Mouse (Mus musculus): ENCODE data around the gene Tlnrd1.

The Tlnrd1 gene

DNA sequence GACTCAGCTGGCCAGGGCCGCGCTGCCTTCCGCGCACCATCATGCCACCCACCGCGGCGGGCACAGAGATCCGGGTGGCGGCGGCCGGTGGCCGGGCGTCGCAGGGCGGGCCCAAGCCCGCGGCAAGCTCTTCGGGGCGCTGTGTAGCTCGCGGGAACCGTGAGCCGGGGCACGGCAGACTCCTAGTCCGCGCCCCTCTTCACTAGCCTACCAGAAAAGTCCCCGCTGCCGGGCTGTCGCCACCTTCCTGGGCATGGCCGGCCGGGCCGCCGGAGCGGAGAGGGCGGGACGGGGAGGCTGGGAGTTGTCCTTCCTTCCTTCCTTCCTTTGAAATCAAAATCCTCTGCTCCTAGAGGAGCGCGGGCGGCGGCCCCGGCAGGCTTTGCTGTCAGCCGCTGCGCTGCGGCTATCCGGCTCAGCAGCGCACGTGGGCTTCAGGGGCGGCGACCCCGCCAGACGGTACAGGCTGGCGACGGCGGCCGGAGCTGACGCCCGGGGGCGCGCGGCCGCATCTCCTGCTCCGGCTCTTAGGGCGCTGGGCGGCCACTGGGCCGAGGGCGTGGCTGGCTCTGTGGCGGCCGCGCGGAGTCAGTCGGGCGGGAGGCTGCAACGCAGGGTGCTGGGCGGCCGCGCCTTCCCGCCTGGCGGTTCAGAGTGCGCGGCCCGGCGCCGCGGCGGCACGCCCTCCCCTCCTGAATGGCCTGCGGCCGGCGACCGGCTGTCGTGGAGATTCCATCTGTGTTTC is 657 bp downstream of the Tlnrd1 start:
- DNase-seq (ENCODE audit: low read depth): no peak

- DNase-seq (ENCODE audit: low read depth): no peak
Measured at GRCm38 (mm10) chr7:83882633-83883275, 1.4 kb downstream of the Tlnrd1 start.

- no peak for DNase-seq (ENCODE audit: low read depth)
Measured at GRCm38 (mm10) chr7:83882150-83882632, 1.9 kb downstream of the Tlnrd1 start.

DNA sequence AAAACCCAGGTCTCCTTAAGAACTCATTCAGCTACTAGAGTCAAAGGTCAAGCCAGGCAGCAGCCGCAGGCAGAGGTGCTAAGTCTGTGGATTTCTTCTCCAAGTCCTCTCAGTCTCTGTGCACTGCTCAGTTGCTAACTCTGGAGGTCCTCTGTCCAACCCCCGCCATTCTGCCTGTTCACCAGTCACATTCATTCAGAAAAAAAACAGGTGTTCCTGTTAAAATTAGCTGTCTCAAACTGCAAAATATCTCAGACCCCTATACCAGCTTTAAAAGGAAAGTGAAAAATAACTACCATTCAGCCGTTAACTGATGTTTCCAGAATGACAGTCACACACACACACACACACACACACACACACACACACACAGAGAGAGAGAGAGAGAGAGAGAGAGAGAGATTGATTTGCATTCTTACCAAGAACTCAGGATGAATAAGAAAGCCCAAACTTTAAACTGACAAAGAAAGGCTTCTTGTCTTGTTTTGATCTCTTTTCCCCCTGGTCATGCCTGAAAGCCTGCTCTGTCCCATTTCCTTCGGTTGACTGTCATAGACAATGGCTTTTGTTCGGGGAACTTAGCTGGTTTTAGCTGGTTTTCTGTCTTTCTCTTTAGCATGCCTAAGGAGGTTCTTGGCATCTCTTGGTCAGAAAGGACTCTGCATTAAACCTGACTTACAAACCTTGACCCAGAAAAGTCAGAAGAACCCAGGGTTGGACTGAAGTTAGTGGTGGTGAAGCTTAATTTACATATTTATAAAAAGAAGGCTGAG is 5.2 kb downstream of the Tlnrd1 start:
- DNase-seq (ENCODE audit: low read depth): no peak

DNA sequence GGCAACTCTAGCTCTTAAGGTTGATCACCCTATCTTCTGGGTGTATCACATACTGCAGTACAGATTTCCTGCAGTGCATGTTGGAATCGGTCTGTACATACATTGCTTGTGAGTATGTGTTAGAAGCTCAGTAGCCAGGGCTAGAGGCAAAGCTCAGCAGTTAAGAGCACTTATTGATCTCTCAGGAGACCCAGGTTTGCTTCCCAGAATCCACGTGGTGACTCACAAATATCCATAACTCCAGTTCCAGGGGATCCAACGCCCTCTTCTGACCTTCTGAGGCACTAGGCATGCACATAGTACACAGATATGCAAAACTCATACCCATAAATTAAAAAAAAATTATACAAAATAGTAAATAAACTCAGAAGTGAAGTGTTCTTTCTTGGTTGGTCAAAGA is 7.0 kb downstream of the Tlnrd1 start:
- DNase-seq (ENCODE audit: low read depth): no peak

DNA sequence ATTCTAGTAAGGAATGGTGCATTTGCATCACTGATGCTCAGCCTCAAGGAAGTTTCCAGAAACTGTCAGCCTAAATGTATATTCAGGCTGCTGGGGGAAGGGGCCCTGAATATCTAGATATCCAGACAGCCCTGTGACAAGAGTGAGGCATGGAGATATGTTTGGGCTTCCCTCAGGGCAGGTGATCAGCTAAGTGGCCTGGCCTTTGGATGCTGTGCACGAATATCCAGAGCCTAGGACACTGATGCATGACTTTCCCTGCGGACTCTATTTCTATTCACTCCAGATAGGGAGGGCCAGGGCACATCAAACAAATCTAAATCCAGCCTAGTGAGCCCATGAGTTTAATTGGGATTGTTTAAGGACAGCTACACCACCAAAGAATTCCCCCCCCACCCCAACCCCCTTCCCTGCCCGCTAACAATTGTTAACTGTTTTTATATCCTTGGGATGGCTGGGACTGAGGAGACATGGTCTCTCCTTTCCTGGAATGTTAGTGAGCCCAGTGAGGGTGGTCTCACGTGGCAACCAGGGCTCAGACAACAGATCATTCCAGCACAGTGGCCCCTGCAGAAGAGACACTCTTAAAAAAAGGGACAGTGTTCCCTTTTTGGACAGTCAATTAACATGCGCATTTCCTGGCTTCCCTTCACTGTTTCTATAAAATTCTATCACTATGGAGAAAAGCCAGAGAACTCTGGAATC is 14.1 kb downstream of the Tlnrd1 start:
- no peak for DNase-seq (ENCODE audit: low read depth)

DNA sequence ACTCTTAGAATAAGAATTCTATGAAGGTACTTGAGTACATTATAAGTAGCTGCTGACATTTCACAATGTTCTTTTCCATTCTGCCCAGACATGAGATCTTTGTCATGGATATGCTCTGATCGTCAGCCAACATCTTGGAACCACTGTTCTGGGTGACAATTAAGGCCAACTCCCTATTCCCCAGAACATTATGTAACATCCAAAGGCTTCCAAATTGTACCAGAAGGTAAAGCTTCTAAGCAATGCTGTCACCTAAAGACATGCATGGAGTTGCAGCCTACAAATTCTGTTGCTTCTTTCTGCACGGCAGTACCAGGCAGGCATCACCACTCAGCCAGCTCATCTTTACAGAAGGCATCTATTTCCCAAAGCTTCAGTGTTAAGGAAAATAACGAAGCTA is 15.9 kb downstream of the Tlnrd1 start:
- no peak for DNase-seq (ENCODE audit: low read depth)

DNA sequence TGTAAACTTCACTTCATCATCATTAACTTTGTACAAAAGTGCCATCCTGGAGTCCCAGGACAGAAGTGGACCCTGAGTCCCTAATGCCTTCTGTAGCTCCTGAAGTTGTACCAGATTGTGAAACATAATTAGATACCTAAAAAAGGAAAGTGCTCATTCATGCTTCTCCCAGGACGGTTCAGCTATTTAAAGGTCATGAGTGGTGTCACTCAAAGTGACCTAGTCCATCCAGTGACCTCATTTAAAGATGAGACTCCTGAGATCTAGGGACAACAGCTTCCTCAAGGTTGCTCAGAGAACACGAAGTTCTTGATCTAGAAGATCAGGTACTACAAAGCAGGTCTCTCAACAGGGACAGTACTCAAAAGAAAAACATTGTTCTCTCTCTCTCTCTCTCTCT is 20.6 kb downstream of the Tlnrd1 start:
- no peak for DNase-seq (ENCODE audit: low read depth)

GRCm38 (mm10) chr7:83859378-83860083 is 24.6 kb downstream of the Tlnrd1 start:
- no peak for DNase-seq (ENCODE audit: low read depth)

DNA sequence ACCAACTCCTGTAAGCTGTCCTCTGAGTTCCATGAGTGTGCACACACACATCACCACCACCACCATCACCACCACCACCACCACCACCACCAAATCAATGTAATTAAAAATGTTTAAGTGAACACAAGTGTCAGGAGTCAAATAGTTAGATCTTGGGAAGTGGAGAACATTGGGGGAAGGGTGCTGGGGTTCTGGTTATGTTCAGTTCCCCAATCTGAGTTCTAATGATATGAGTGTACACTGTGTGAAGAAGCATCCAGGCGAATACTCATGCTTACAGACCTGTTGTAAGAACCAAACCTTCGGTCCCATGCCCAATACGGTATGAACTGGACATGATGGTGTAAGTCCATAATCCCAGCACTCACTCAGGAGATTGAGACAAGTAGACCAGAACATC is 26.2 kb downstream of the Tlnrd1 start:
- no peak for DNase-seq (ENCODE audit: low read depth)

DNA sequence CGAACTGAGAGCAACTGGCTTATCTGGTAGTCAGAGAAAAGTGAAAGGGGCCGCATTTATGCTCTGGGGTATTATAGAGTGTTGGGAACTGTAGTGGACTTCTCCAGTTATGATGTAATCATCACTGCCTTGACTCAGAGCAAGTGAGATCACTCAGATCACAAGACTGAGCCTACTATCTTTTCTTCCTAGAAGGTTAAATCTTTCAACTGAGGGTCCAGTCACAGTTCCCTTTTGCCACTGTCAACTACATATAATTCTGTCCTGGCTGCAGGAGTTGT is 27.0 kb downstream of the Tlnrd1 start:
- DNase-seq (ENCODE audit: low read depth): no peak

DNA sequence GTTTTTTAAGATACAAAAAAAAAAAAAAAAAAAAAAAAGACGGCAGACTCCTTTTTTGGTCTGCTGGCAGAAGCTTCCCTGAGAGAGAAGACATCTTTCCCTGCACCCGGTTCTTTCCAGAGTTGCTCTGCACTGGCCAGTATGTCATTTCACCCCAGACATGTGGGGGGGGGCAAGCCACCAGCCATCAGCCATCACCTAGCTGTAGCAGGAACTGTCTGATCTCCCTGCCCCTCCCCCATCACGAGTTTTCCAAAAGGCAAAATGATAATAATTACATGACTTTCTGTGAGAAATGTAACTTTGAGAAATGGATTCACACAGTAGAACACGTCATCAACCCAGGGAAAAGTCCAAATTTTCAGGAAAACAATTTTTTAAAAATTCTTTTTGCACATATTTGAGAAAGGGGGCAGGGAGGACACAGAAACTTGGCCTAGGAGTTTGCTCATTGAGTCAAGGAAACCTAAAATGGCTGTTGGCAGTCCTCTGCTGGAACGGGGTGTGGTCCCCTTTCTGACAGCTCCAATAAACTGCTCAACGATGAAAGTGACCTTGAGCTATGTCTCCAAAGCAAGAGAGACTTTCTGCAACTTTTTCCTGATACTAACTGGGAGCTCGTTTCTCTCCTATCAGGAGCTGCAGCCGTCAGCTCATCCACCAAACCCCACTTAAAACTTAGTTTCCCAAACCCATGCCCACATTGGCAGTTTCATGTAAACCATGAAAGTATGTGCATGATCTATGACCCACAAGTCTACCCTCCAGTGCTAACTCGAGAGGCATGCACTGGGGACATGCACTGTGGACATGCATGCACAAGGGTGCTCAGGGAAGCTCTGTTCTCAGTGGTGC is 27.5 kb downstream of the Tlnrd1 start:
- DNase-seq (ENCODE audit: low read depth): no peak

GRCm38 (mm10) chr7:83855203-83855602 is 28.9 kb downstream of the Tlnrd1 start:
- DNase-seq (ENCODE audit: low read depth): no peak

- no peak for DNase-seq (ENCODE audit: low read depth)
Measured at GRCm38 (mm10) chr7:83852381-83853380, 31.4 kb downstream of the Tlnrd1 start.

GRCm38 (mm10) chr7:83851569-83852380 is 32.3 kb downstream of the Tlnrd1 start:
- no peak for DNase-seq (ENCODE audit: low read depth)

DNA sequence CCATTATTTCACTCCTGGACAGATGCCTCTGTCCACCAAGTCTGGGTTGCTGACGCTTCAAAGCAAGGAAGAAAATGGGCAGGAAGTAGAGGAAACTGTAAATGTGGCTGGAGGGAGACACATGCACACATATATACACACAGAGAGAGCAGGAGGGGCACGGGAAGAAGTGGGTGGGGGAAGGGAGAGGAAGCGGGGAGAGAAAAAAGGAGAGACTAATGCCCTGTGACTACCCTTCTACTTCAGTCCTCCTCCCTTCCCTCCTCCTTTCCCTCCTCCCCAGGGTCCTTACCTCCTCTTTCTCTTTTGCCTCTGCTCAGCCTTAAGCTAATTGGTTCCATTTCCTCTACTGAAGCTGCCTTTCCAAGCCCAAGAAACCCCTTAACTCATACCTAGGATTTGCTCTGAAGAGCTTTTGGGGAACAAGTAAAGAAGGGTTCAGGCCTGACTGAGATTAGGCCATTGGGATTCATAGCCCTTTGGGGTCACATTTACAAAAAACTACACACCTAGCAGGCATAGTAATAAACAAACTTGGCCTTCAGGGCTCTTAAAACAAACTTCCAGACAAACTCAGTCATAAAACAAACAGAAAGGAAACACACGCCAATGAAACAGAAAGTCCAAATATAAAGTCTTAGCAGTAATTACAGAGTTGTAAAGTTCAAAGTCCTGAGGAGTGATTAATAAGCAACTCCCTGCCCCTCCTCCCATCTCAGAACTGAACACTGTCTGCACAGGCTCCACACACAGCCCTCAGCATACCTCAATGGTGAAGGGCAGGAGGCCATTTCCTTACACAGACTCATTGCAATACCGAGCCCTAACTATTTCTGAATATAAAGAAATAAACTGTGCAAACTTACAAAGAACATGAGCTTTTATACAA is 36.7 kb downstream of the Tlnrd1 start:
- DNase-seq (ENCODE audit: low read depth): no peak

- no peak for DNase-seq (ENCODE audit: low read depth)
Measured at GRCm38 (mm10) chr7:83844807-83845206, 39.3 kb downstream of the Tlnrd1 start.
